Mouse (Mus musculus) 3134 (cell line): ENCODE data around the gene Nsun6.

Experiments used
- DNase-seq: peaks from one replicate; pipeline ENCODE4 v3.0.0-alpha.2; 2011; ENCODE audit warnings: low spot score; ENCODE audit not compliant: insufficient read length; ENCODE audit errors: extremely low read depth

Gene Nsun6

DNA sequence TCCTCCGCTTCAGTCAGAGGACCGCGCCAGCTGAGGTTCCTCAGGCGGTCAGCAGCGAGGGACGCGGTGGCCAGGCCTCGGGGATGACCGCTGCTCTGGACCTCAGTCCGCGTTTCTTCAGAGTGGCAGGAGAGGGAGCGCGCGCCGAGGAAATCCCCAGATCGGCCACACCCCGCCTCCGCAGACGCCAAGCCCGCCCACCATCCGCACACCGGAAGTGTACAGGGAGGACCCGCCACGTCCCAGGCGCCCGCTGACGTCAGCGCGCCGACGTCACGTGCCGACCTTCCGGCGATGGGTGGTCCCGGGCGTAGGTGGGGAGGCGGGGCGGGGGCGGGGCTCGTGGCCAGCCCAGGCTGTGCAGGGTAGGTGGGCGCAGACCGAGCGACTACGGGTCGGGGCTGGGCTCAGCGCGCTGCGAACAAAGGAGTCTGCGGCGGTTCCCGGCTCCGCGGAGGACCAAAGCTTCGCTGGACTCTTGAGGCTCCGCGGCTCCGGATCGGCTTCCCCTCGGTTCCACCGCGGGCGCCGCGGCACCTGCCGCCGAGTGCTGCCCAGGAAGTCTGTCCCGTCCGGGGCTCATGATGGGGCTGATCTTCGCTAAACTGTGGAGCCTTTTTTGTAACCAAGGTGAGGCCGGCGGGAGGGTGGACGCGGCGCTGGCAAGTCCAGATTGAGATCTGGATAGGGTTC is at the start of gene Nsun6:
TSS of gene Nsun6 (minus strand) at position 125 of the 693 bp plus-strand sequence.
- peak; percentile 95 for DNase-seq

DNA sequence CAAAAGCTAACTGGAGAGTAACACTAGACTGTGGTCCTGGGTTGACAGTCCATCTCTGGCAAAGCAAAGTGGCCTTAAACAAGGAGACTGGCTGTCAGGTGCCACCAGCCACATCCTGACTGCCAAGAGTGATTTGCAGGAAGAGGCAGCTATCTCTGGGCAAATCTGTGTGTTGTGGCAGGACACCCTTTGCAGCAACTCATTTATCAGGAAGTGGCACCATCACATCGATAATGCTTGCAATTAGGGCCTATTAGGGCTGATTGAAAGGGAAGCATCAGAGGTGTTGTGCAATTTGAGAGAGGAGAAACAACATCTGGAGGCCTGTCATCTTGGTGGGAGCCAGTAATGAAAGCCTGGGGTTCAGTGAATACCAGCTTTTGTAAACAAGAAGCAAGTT is 49.5 kb upstream of the Nsun6 start:
- DNase-seq = no peak

- no peak for DNase-seq
Observed at GRCm38 (mm10) chr2:15096514-15097090, 41.7 kb upstream of the Nsun6 start.

- DNase-seq = no peak
Observed at GRCm38 (mm10) chr2:15087308-15087707, 32.4 kb upstream of the Nsun6 start.

DNA sequence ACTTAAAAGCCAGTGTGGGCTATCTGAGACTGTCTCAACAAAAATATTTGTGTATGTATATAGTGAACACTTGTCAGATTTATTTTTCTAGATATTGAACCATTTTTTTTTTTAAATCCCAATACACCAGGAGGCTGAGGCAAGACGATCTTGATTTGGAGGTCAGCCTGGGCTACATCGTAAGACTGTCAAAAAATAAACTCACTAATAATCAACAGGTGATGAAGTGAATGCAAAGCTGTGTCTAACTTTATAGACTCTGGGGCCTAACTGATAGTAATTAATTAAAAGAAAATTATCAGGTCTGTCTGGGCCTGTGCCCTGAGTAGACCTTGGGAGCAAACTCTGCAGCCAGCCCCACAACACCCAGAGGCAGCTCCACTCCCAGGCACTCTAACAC is 28.8 kb upstream of the Nsun6 start:
- no peak for DNase-seq

DNA sequence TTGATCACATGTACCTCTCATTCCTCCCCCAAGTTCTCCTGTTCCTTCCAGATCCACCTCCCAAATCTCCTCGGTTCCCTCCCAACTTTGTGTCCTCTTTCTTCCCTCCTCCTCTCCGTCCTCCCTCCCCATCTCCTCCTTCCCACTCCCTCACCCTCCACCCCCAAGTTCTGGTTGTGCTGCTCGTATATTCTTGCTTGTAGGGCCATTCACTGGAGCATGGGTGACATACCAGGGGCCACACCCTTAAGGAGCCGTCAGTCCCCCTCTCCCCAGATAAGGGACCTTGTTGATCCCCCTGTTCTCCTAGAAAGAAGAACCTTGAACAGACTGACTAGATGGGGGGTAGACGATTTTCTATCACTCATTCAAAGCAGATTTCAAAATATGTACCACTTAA is 12.2 kb upstream of the Nsun6 start:
- no peak for DNase-seq

- no peak for DNase-seq
Observed at GRCm38 (mm10) chr2:15065447-15065846, 10.6 kb upstream of the Nsun6 start.

DNA sequence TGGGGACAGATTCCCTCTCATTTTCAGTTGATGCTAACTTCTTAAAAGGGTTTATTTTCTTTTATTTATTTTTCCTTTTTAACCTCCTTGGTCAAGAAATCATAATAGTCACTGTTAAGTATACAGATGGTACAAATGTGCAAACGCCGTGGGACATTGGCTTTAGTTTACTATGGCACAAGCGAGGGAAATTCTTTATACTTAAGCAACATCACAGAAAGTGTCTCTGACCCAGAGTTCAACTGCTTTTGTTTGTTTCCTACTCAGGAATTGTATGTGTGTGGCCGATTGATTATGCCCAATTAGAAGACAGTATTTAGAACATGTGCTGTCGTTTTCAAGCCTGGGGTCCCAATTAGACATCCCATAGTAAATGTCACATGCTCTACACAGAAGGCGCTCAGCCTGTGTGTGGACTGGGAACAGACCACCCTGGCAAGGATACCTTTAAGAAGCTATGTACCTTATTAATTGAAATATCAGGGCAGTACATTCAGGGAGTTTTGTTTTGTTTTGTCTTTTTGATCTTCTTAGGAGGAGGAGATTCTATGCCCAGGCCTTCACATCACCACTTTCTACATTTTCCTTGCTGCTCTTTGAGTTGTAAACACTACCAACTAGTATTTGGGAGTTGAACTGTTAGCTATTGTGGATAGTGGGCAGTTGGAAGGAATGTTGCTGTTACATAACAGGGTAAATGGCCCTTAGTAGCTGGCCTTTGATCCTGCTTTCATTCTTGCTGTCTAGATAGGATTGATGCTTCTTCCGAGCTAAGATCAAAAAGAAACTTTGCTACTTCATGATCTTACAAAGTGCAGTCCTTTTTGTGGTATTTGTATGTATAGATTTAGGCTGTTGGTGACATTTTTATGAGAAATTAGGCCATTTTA is 9.8 kb upstream of the Nsun6 start:
- no peak for DNase-seq

DNA sequence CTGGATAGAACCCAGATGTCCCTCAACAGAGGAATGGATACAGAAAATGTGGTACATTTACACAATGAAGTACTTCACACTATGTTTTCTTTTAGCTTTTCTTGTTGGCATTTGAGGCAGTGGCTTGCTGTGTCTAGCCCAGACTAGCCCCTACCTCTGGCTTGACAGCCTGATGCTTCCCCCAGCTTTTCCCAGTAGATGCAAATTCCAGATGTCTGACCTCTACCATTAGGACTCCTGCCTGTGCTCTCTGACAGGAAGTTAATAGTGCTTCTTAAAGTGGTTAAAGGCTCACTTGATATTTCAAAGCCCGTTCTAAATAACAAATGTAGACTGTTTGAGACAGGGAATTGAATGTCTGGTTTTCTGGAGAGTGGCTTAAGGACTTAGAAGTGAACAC is 8.9 kb upstream of the Nsun6 start:
- DNase-seq = no peak

GRCm38 (mm10) chr2:15060856-15061255 is 6.0 kb upstream of the Nsun6 start:
- no peak for DNase-seq

DNA sequence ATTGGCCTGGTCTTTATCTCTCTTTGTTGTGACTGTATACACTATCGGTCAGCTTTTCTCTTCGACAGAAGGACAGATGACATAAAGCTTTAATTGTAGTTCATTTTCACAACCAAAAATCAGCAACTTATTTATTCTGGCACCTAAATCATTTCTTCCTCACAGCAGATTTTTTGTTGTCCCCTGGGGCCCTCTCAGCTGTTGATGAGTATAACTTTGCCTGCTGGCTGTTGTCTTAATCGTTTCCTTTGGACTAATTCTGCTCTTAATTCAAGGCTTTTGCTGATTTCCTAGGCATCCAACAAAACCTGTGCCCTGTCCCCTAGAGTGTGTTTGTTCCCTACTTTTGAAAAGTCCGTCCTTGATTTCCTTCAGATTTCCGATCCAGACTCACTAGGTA is 3.4 kb upstream of the Nsun6 start:
- DNase-seq = no peak

- DNase-seq = no peak
Observed at GRCm38 (mm10) chr2:15055741-15056151, 877 bp upstream of the Nsun6 start.

- DNase-seq = no peak
Observed at GRCm38 (mm10) chr2:15054496-15054895, 373 bp downstream of the Nsun6 start.

DNA sequence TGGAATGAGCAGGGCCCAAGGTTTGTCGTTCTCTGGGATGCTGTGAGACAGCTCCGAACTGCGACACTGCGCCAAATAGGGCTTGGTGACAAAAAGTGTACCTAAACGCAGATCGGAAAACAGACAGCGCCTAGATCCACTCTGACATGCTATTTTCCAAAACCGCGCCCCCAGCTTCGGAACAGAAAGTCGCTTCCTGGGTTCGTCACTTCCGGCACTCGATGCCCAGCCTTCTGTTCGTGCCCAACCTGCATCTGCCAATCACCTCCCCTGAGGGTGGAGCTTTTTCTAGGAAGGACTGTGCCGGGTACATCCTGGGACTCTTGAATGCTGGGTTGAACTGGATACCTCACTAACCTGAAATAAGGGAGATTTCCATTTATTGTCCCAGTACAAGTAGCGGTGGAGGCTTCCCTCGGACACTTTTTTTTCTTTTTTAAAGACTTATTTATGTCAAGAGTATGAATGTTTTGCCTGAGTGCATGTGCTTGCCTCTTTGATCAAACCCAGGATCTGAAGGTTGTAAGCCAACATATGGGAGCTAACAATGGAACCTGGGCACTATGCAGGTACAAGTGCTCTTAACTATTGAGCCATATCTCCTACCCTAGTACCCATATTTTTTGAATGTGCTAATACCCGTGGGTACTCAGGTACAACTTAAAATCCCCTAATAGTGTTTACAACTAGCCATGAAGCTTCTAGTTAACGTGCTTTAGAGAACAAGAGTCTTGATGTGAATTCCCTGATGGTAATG is 5.6 kb downstream of the Nsun6 start, which contains the start of gene Arl5b:
TSS of gene Arl5b (plus strand) at position 279 of the 757 bp plus-strand sequence.
- peak; percentile 78 for DNase-seq

DNA sequence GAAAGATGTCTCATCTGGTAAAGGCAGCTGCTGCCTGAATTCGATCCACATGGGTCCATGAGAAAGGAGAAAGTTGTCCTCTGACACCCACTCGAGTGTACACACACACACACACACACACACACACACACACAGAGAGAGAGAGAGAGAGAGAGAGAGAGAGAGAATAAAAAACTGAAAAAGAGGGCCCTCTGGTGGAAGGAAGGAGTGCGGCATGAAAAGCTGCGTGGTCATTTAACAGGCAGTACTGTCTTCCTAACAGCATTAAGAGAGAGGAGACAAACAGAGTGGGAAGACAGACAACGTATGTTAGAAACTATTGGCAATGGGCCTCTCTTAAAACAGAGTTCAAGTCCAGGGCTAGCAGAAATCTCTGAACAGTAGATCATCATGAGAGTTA is 14.5 kb downstream of the Nsun6 start:
- DNase-seq = peak; percentile 5

DNA sequence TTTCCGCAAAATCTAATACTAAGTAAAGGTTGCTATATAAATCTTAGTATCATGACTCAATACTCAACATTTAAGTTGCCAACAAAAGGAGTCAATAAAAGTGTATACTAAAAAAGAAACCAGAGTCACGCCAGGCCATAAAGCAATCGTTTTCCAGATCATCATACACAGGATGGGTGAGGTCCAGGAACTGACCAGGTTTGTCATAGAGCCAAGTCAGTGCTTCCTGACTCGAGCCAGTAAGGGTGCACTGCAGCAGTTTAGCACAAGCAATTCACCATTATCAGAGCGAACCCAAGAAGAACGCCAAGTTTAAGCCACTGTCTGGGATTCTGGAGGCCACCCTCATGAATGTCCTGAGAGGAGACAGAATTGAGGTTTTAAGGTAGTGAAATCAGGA is 16.2 kb downstream of the Nsun6 start:
- no peak for DNase-seq

DNA sequence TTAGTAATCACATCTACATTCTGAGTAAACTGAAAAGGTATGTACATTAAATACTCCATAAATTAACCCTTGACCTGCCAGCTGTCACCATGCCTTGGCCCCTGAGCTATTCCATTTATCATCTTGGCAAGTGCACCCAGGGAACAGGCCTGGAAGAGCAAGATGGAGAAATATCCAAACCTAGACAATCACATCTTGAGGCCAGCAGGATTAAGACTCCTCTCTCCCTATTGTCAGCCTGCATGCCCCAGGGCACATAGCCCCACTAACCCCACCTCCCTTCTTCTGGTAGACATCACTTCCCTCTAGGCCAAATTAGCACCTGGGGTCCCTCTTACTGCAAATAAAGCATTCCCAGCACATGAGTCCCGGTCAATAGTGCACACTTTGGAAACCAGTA is 27.1 kb downstream of the Nsun6 start:
- DNase-seq = no peak

GRCm38 (mm10) chr2:15026817-15027216 is 28.1 kb downstream of the Nsun6 start:
- DNase-seq = no peak

DNA sequence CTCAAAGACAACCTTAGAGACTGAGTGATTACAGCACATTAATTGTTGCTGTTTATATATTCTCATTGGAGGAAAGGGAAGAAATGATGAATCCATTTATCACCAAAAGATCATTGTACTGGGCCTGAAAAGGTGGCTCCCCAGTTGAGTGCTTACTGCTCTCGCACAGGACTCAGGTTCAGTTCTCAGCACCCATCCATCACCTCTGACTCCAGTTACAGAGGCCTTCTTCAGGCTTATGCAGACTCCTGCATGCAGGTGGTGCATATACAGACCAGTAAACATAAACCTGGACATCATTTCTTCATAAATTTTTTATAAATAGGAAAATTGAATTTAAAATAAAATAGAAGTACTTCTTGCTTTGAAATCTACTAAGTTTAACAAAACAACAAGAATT is 46.8 kb downstream of the Nsun6 start:
- DNase-seq = no peak

- no peak for DNase-seq
Observed at GRCm38 (mm10) chr2:15007531-15007930, 47.3 kb downstream of the Nsun6 start.

GRCm38 (mm10) chr2:14997836-14998235 is 57.0 kb downstream of the Nsun6 start:
- DNase-seq = no peak
